Mouse (Mus musculus): ENCODE measurements around the gene Nr1i2. TPM values are rescaled to one million over a fixed set of nuclear protein-coding genes. Genes with fewer than 3 reads are reported as not detected.

Nr1i2 gene
- total and polyA plus RNA-seq, 3 experiments = not detected

GRCm38 (mm10) chr16:38271601-38272000, 23.0 kb downstream of the Nr1i2 start:
- H3K79me2 ChIP-seq (replicated peaks; ENCODE audit: control insufficient read depth, extremely low read depth, insufficient read depth, poor library complexity, severe bottlenecking) = no peaks in the 10 kb centered on the region
- H3K27me3 ChIP-seq (replicated peaks) = no peaks in the 10 kb centered on the region
- H3K4me1 ChIP-seq (ENCODE audit: control insufficient read depth in 1 of 2, insufficient read depth in 2 of 2) = no peaks in the 10 kb centered on the region
- no peaks in the 10 kb centered on the region for H3K9me3 ChIP-seq (replicated peaks; ENCODE audit: low read length)
- dilution Hi-C loops (cut with MboI; ENCODE audit: extremely low pct_ligation_motif_present, extremely low pct_unique_long_range_greater_than_20kb, low sequenced_read_pairs) (no loop called here), in situ Hi-C loops (cut with MboI; ENCODE audit: low pct_ligation_motif_present, low pct_unique_long_range_greater_than_20kb, low sequenced_read_pairs) (no loop called here)
- no peaks in the 10 kb centered on the region for H3K36me3 ChIP-seq (replicated peaks in 1 of 2; ENCODE audit: control insufficient read depth in 1 of 2, insufficient read depth in 1 of 2, low read length in 1 of 2)
- H3K4me2 ChIP-seq (ENCODE audit: insufficient read depth, low read depth, poor library complexity, severe bottlenecking) = no peak overlapping the region
- no peak for TF ChIP-seq NRF1 (IDR thresholded peaks at IDR 0.05; ENCODE audit: low read depth, low read length)
- TF ChIP-seq MAFK (IDR thresholded peaks at IDR 0.05; ENCODE audit: insufficient replicate concordance, low read length) = no peak
- no peak for TF ChIP-seq MAX (IDR thresholded peaks at IDR 0.05; ENCODE audit: low read length)
- no peak for TF ChIP-seq SIN3A (IDR thresholded peaks at IDR 0.05; ENCODE audit: low read length)
- no peak for TF ChIP-seq JUND (conservative IDR thresholded peaks at IDR 0.05; ENCODE audit: low read depth, low read length)
- TF ChIP-seq KAT2A (IDR thresholded peaks at IDR 0.05; ENCODE audit: insufficient replicate concordance, low read length) = no peak
- no peak for TF ChIP-seq UBTF (IDR thresholded peaks at IDR 0.05; ENCODE audit: low read depth, low read length)
- no peak overlapping the region for H3K27ac ChIP-seq (ENCODE audit: insufficient read depth, low read depth)
- no peak overlapping the region for H3K4me3 ChIP-seq (replicated peaks in 1 of 3; ENCODE audit: low read depth in 2 of 3, low read length in 2 of 3, poor library complexity in 1 of 3)
- DNase-seq (ENCODE audit: extremely low read depth) = no peak
- no peak overlapping the region for H3K9ac ChIP-seq (ENCODE audit: insufficient read depth, low read depth)

GRCm38 (mm10) chr16:38255927-38256326, 38.7 kb downstream of the Nr1i2 start:
- TF ChIP-seq CTCF (conservative IDR thresholded peaks at IDR 0.05 in 1 of 2, IDR thresholded peaks at IDR 0.05 in 1 of 2; ENCODE audit: low read depth in 2 of 2, low read length in 2 of 2) (no peak), NELFE (IDR thresholded peaks at IDR 0.05; ENCODE audit: low read depth, low read length) (no peak)
- Histone ChIP-seq H3K27me3 (replicated peaks) (peaks cover 16% of the 10 kb centered on the region), H3K4me3 (replicated peaks in 1 of 3; ENCODE audit: low read depth in 2 of 3, low read length in 2 of 3, poor library complexity in 1 of 3) (no peak overlapping the region), H3K9me3 (replicated peaks; ENCODE audit: low read length) (no peaks in the 10 kb centered on the region), H3K36me3 (replicated peaks in 1 of 2; ENCODE audit: control insufficient read depth in 1 of 2, insufficient read depth in 1 of 2, low read length in 1 of 2) (no peaks in the 10 kb centered on the region), H3K4me1 (ENCODE audit: control insufficient read depth in 1 of 2, insufficient read depth in 2 of 2) (0 out of 4 replicates have a peak, but pooled peaks cover 0 to 2% of the 10 kb centered on the region in 2 experiments), H3K4me2 (ENCODE audit: insufficient read depth, low read depth, poor library complexity, severe bottlenecking) (no peak overlapping the region), H3K79me2 (replicated peaks; ENCODE audit: control insufficient read depth, extremely low read depth, insufficient read depth, poor library complexity, severe bottlenecking) (no peaks in the 10 kb centered on the region), H3K27ac (ENCODE audit: insufficient read depth, low read depth) (no peak overlapping the region), H3K9ac (ENCODE audit: insufficient read depth, low read depth) (no peak overlapping the region)
- DNase-seq (ENCODE audit: extremely low read depth) = no peak
- dilution Hi-C loops (cut with MboI; ENCODE audit: extremely low pct_ligation_motif_present, extremely low pct_unique_long_range_greater_than_20kb, low sequenced_read_pairs) = no loop called here
- in situ Hi-C loops (cut with MboI; ENCODE audit: low pct_ligation_motif_present, low pct_unique_long_range_greater_than_20kb, low sequenced_read_pairs) = no loop called here

DNA sequence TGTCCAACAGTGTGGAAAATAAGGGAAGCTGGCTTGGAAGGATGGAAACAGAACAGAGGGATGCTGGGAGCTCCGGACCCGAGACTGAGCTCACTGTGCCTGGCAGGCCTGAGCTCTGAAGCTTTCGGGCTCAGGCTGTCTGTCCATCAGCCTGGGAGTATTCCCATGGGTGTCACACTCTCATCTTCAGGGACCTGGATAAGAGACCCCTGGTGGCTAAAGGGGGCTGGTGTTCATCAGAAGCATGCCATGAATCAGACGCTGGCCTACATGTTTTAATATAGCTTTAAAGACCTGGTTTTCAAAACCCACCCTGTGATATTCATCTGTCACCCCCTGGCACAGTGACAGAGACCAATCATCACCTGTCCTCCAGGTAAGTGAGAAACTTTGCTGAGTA, 39.5 kb downstream of the Nr1i2 start:
- Histone ChIP-seq H3K79me2 (replicated peaks; ENCODE audit: control insufficient read depth, extremely low read depth, insufficient read depth, poor library complexity, severe bottlenecking) (no peaks in the 10 kb centered on the region), H3K4me2 (ENCODE audit: insufficient read depth, low read depth, poor library complexity, severe bottlenecking) (no peak overlapping the region), H3K27ac (ENCODE audit: insufficient read depth, low read depth) (no peak overlapping the region), H3K4me3 (replicated peaks in 1 of 3; ENCODE audit: low read depth in 2 of 3, low read length in 2 of 3, poor library complexity in 1 of 3) (no peak overlapping the region), H3K27me3 (replicated peaks) (peaks cover 17% of the 10 kb centered on the region), H3K4me1 (ENCODE audit: control insufficient read depth in 1 of 2, insufficient read depth in 2 of 2) (peaks cover 2% of the 10 kb centered on the region in 2 experiments; a peak in 2 of 4 replicates), H3K9ac (ENCODE audit: insufficient read depth, low read depth) (no peak overlapping the region), H3K36me3 (replicated peaks in 1 of 2; ENCODE audit: control insufficient read depth in 1 of 2, insufficient read depth in 1 of 2, low read length in 1 of 2) (no peaks in the 10 kb centered on the region), H3K9me3 (replicated peaks; ENCODE audit: low read length) (no peaks in the 10 kb centered on the region)
- peak; percentile 34 for DNase-seq (ENCODE audit: extremely low read depth)
- dilution Hi-C loops (cut with MboI; ENCODE audit: extremely low pct_ligation_motif_present, extremely low pct_unique_long_range_greater_than_20kb, low sequenced_read_pairs) = no loop called here
- no peak for TF ChIP-seq ZC3H11A (IDR thresholded peaks at IDR 0.05; ENCODE audit: low read depth, low read length)
- peak in 1 of 2 experiments; percentile 54; a peak in 2 of 4 replicates for TF ChIP-seq CTCF (conservative IDR thresholded peaks at IDR 0.05 in 1 of 2, IDR thresholded peaks at IDR 0.05 in 1 of 2; ENCODE audit: low read depth in 2 of 2, low read length in 2 of 2)
- no peak for TF ChIP-seq E2F4 (IDR thresholded peaks at IDR 0.05; ENCODE audit: insufficient replicate concordance, low read depth, low read length)
- no peak for TF ChIP-seq ELF1 (IDR thresholded peaks at IDR 0.05; ENCODE audit: low read depth, low read length)
- TF ChIP-seq SIN3A (IDR thresholded peaks at IDR 0.05; ENCODE audit: low read length) = no peak
- TF ChIP-seq ZNF384 (IDR thresholded peaks at IDR 0.05; ENCODE audit: low read depth, low read length) = no peak
- no peak for TF ChIP-seq ZMIZ1 (IDR thresholded peaks at IDR 0.05; ENCODE audit: low read depth, low read length)
- no peak for TF ChIP-seq RCOR1 (conservative IDR thresholded peaks at IDR 0.05; ENCODE audit: low read depth, low read length)
- TF ChIP-seq SMC3 (IDR thresholded peaks at IDR 0.05; ENCODE audit: low read depth, low read length) = peak; percentile 46
- no peak for TF ChIP-seq UBTF (IDR thresholded peaks at IDR 0.05; ENCODE audit: low read depth, low read length)
- TF ChIP-seq BHLHE40 (IDR thresholded peaks at IDR 0.05; ENCODE audit: low read depth, low read length) = no peak
- TF ChIP-seq RAD21 (IDR thresholded peaks at IDR 0.05; ENCODE audit: low read depth, low read length) = peak; percentile 13
- TF ChIP-seq GABPA (IDR thresholded peaks at IDR 0.05; ENCODE audit: insufficient replicate concordance, low read depth, low read length) = no peak
- TF ChIP-seq IRF4 (IDR thresholded peaks at IDR 0.05; ENCODE audit: low read depth, low read length) = no peak
- TF ChIP-seq ETS1 (conservative IDR thresholded peaks at IDR 0.05; ENCODE audit: low read depth, low read length) = no peak
- no peak for TF ChIP-seq MAZ (IDR thresholded peaks at IDR 0.05; ENCODE audit: low read depth, low read length)
- in situ Hi-C loops (cut with MboI; ENCODE audit: low pct_ligation_motif_present, low pct_unique_long_range_greater_than_20kb, low sequenced_read_pairs) = no loop called here

Measured in CH12.LX (cell line).